Mouse (Mus musculus): ENCODE measurements around the gene Mtfmt. TPM values are rescaled to one million over a fixed set of nuclear protein-coding genes. Genes with fewer than 3 reads are reported as not detected.
A peak's percentile ranks its signal among the peaks of the same experiment; 100 is the strongest.

The Mtfmt gene
- total RNA-seq (2017), result 19.2 and 21.0 TPM in 2 replicates

DNA sequence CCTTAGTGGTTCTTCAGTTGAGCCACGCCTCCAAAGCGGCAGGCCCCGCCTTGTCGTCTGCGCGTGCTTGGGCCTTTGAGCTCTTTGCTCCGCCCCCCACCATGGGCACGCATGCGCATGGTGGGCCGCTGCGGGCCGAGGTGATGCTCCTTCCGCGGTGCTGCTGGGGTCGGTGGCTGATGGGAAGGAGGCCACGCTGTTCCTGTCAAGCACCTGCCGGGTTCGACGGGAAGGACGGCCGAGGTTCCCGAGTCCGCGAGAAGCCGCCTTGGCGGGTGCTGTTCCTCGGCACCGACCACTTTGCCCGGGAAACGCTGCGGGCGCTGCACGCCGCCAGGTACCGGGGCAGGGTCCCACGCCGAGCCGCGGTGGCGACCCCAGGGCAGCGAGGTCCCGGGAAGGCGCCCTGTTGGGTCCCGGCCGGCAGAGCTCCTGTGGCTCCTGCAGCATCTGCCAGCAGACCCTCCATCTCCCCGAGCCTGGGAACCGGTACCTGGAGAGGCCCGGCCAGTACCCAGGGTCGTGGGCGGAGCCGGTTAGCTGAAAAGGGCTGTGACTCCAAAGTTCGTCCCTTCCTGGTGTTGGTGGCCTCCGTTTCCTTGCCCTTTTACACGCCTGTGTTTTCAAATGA is at the start of gene Mtfmt:
Mtfmt (plus strand) TSS at position 112 of the 631 bp plus-strand sequence.
- peak; percentile 95 for ATAC-seq (replicated peaks; ENCODE audit: low read depth, poor library complexity, severe bottlenecking)

DNA sequence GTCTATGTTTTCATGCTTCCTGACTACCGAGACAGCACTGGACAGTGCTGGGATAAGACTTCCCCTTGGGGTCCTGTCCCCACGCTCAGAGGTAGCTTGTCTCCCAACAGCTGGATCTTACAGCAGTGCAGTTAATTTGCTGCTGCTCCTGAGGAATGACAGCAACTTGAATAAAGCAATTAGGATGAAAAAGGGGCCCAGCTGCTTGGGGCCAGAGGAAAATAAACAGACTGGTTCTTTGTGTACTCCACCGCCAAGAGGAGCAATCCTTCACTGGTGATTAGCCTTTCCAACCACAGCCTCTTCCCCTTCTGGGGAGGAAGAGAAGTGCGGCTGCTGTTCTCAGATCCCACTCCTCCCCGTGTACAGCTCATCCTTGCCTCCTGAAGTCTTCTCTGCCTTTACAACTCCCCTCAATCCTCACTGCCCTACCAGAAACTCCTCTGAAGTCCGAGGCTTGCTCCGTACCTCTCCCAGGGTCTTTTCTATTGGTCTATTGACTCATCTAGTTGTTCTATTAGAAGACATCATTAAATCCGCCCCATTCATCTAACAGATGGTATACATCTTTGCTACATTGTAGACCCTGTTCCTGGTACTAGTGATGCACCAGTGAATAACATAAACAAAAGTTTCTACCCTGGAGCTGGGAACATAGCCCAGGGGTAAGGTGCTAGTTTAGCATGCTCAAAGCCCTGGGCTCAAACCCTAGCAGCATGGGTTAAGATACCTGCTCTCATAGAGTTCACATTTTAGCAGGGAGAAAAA is 49.0 kb upstream of the Mtfmt start:
- no peak for ATAC-seq (replicated peaks; ENCODE audit: low read depth, poor library complexity, severe bottlenecking)

DNA sequence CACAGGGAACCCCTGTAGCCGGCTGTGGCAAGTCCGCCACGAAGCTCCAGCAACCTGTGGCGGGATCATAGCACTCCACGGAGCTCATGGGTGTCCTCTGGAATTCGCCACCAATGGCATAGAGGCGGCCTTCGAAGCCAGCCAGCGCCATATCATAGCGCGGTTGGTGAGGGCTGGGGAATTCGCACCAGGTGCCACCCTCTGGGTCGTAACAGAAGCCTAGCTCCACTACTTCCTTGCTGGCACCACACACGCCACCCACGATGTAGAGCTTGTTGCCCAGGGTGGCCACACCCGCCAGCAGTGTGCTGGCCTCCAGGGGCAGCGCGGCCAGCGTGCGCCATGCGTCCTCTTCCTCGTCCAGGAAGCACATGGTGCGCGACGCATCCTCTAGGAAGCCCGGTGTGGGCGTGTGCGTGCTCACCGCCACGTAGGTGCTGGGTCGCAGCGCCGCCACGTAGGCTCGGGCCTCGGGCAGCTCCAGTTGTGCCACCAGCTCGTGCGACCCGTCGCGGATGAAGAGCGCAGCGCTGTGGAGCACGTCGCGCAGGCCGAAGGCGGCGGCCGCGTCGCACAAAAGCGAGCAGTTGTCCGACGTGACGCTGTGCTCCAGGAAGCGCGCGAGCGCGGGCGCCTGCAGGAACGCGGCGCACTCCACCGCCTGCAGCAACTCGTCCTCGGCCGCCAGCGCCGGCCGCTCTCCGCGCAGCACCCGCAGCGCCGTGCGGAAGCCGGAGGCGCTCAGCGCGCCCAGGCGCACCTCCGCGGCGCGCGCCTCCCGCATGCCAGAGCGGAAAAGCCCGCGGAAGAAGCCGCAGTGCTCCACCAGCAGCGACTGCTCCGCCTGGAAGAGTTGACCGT is 44.6 kb upstream of the Mtfmt start:
- peak; percentile 50; the same call in 1 of the 2 replicates for ATAC-seq (replicated peaks; ENCODE audit: low read depth, poor library complexity, severe bottlenecking)

DNA sequence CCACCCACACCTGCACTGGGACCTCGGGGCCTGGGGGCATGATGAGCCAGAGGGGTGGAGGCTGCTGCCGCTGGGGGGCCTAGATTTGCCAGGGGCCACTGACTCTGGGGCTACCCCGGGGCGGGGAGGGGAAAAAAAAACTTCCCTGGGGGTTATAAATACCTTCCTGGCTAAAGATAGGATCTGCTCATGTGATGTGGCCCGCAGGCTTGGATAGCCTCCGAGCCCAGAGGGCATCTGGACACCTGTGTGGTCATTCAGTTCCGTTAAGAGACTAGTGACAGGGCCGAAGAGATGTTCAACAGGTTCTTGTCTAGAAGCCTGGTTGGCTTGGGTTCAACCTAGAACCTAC is 44.0 kb upstream of the Mtfmt start, which contains the start of gene Kbtbd13:
Kbtbd13 (minus strand) TSS at position 40 of the 352 bp plus-strand sequence.
- no peak for ATAC-seq (replicated peaks; ENCODE audit: low read depth, poor library complexity, severe bottlenecking)

DNA sequence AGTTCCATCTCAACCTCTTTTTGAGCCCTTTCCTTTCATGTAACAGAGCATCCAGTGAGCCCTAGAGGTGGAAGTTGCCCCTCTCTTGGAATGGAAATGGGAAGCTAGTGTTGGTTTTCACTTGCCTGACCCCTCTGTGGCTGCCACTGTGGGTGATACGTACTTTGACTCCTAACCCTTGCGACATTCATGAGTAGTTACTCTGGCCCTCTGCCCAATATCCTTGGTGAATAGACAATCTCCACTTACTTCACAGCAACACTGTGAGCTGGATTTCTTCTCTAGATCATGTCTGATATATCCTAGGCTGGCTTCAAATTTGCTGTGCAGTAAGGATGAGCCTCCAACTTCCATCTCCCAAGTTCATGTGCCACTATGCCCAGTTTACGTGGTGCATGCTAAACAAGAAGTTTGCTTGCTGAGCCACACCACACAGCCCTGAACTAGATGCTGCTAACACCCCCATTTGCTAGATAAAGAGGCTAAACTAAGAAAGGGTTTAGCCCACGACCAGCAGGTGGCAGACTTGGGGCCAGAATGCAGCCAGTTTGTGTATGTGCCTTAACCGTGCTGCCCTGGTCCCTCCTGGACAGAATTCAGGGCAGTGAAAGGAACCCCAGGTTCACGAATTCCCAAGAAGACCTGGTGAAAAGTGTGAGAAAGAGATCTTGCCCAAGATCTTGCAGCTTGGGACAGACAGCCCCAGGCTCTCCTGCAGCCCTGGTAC is 42.8 kb upstream of the Mtfmt start:
- peak; percentile 83 for ATAC-seq (replicated peaks; ENCODE audit: low read depth, poor library complexity, severe bottlenecking)

DNA sequence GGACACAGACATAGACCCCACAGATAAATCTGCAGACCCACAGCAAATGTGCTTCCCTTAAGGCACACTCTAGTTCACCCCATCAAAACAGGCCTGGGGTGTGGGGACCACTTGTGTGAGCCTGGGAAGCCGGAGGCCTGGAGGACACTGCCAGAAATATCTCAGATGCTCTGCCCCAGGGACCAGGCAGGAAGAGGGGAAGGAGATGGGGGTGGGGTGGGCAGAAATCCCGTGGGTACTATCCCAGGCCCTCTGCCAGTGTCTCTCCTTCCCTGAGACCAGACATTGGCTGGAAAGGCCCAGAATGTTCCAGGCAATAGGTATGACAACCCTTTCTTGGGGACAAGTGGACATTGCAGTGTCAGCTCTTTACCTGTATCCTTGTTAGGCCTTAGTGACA is 42.0 kb upstream of the Mtfmt start:
- no peak for ATAC-seq (replicated peaks; ENCODE audit: low read depth, poor library complexity, severe bottlenecking)

DNA sequence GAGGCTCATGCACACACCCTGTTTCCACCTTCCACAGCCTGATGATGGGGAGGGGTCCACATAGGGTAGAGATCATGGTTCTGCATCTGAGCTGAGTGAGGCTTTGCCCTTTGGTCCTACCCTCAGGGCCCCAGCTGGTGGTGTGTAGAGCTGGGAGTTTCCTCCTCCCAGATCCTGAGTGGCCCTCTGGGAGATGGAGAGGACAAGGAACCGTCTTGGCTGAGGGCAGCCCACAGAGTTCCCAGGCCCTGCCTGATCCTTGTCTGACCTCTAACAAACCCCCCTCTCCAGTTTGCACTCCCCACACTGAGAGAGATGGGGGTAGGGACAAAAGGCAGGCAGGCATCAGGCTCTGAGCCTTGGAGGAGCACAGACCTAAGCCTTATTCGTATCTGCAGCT is 41.2 kb upstream of the Mtfmt start:
- no peak for ATAC-seq (replicated peaks; ENCODE audit: low read depth, poor library complexity, severe bottlenecking)

DNA sequence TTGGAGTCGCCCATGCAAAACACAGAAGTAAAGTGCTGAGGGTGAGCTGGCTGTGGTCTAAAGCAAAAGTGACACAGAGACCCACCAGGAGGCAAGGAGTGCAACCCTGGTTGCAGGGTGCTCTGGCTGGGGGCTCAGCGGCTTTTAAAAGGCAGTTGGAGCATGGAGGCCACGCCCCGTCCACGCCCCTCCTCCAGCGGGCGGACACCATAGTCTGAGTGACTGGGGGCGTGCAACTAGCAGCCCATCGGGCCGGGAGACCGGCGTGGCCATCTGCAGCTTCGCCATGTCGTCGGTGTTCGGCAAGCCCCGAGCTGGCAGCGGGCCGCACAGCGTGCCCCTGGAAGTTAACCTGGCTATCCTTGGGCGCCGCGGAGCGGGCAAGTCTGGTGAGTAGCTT is 37.3 kb upstream of the Mtfmt start, which contains the start of gene Rasl12:
Rasl12 (plus strand) TSS at position 228 of the 400 bp plus-strand sequence.
- ATAC-seq (replicated peaks; ENCODE audit: low read depth, poor library complexity, severe bottlenecking), result peak; percentile 94

DNA sequence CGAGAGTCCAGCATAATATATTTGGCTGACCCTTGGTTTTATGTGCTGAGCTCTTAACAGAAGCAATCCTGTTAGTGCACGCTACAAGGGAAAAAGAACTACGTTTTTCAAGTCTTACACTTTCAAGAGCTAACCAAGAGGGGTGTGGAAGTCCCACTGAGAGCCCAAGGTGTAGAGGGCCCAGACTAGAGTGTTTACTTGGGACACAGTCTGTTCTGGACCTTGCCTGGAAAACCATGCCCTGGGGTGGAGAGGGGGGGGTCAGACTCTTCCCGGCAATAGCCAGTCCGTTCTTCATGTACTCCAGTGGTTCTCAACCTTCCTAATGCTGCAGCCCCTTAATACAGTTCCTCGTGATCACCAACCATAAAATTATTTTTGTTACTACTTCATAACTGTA is 35.6 kb upstream of the Mtfmt start:
- ATAC-seq (replicated peaks; ENCODE audit: low read depth, poor library complexity, severe bottlenecking), result no peak

DNA sequence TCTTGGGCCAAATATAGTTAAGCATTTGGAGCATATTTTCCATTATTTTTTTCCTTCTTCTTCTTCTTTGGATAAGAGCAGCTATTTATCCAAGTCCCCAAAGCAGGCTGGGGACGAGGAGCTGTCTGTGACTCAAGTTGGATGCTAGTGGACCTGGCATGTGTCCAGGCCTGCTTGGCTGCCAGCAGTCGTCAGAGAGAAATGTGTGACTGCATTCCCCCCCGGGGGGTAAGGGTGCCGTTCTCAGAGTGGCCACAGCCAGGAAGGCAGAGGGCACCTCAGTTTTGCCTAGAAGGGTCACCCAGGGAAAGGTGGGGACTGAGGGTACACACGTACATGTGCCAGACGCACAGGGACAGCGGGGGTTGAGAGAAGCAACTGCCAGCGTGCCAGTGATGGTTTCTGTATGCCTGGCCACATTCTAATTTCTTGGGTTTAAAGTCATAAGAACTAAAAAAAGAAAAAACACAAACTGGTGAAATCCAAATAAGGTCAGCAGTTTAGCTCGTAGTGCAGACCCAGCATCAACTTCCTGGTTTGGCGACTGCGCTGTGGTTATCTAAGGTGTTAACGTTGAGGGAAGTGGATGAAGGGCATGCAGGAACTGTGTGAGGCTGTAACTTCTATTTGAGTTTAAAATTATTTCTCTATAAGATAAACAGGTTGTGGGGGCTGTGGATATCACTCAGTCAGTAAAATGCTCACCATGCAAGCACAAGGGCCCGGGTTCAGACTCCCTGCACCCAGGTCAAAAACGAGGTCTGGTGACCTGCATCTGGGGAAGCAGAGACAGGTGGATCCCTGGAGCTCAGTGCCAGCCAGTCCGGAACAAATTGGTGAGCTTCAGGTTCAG is 31.0 kb upstream of the Mtfmt start:
- peak; percentile 81 for ATAC-seq (replicated peaks; ENCODE audit: low read depth, poor library complexity, severe bottlenecking)

DNA sequence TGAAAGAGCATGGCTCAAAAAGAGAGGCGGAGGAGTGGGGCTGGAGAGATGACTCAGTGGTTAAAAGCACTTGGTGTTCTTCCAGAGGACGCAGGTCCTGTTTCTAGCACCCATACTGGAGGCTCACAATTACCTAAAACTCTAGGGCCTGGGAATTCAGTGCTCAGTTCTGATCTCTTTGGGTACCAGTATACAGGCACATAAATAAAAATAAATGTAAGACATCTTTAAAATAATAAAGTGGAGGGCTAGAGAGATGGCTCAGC is 30.5 kb upstream of the Mtfmt start:
- no peak for ATAC-seq (replicated peaks; ENCODE audit: low read depth, poor library complexity, severe bottlenecking)

DNA sequence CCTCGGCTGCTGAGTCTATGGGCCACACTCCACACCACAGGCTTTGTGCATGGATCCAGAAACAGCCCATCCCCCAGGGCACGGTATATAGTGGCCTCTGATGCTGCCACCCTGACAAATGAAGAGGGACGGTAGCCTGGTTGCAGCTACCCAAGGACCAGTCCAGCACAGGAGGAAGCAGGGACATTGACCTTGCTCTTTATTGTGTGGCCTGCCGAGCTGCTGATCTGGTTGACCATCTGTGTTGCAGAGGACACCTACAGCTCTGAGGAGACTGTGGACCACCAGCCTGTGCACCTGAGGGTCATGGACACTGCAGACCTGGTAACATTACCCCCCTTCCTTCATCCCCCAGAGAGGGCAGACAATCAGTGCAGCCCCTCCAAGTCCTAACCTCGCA is 28.3 kb upstream of the Mtfmt start:
- no peak for ATAC-seq (replicated peaks; ENCODE audit: low read depth, poor library complexity, severe bottlenecking)

DNA sequence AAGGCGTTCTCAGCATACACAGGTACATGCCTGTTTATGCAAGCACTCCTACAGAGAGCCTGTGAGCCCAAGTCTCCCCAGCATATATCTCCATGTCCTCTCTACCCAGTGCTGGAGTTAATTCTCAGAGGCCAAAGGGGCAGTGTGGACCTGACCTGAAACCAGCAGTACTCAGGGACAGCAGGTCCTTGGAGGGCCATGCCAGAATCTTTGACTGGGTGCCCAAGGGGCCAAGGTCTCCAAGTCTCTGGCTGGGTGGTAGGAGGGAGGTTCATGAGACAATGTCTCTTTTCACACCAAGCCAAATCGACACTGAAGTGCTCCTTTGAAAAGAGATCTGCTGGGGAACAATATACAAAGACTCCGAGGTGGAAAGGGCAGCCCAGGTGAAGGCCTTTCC is 27.7 kb upstream of the Mtfmt start:
- ATAC-seq (replicated peaks; ENCODE audit: low read depth, poor library complexity, severe bottlenecking), result no peak

DNA sequence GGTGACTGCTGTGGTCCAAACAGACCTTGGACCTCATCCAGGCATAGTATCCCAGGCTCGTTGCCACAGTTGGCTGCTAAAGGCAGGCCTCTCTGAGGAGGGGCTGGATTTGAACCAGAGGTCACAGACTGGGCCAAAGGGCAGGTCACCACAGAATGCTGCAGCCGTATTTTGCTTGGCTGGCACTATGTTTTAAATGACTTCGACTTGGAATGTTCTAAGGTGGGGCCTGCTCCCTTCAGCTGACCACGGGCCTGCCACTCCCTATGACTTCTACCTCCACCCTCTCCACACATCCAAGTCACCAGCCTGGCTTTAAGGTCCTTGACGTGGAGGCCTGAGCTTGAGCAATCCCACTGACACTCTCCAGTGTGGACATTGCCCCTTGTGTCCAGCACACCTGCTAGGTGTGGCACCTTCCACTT is 26.7 kb upstream of the Mtfmt start:
- no peak for ATAC-seq (replicated peaks; ENCODE audit: low read depth, poor library complexity, severe bottlenecking)

DNA sequence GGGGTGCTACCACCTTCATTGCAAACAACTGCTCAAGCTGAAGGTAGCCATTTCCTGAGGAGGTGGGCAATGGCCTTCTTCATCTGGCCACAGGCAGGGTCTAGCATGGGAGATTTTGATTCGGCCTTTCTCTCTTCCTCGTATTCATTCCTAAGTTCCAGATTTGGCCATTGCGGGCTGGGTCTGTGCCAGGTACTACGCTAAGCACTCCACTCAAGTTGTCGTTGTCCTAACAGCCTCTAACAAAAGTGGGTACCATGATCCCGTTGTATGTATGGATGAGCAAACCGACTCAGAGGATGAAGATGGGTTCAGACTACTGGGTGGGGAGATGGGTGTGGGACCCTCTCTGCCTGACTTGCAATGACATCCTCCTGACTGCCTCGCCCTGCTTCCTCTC is 25.2 kb upstream of the Mtfmt start:
- no peak for ATAC-seq (replicated peaks; ENCODE audit: low read depth, poor library complexity, severe bottlenecking)

DNA sequence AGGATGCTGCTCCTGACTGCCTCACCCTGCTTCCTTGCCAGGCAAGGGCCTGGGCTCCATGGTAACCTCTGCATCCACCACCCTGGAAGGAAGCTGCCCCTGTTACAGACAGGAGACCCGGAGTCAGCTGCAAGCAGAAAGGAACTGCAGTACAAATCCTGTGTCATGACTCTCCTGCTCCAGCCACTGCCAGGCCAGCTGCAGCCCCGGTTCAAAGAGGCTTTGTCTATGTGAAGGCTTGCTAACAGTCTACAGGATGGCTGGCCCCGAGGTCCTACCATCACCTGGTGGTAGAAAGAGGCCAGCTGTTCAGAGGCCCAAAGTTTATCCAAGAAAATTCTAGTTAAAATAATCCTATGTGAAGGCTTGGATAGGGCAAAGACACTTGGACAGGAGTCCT is 24.3 kb upstream of the Mtfmt start:
- ATAC-seq (replicated peaks; ENCODE audit: low read depth, poor library complexity, severe bottlenecking), result no peak

DNA sequence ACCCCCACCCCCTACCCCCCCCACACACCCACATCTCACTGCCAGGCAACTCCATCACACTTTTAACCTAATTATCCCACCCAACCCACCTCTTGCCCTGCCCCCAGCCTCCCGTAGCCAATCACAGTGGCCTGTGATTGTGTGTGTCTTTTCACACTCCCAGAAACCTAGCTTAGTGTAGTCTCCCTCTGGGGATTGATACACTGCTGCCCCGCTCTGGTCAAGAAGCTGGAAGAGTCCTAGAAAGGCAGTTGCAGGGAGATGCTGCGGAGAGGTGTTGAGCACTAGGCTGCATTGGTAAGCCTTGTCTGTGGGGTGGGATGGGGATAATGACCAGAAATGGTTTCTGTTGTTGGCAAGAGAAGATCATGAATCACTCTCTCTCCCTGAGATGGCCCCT is 17.8 kb upstream of the Mtfmt start:
- no peak for ATAC-seq (replicated peaks; ENCODE audit: low read depth, poor library complexity, severe bottlenecking)

DNA sequence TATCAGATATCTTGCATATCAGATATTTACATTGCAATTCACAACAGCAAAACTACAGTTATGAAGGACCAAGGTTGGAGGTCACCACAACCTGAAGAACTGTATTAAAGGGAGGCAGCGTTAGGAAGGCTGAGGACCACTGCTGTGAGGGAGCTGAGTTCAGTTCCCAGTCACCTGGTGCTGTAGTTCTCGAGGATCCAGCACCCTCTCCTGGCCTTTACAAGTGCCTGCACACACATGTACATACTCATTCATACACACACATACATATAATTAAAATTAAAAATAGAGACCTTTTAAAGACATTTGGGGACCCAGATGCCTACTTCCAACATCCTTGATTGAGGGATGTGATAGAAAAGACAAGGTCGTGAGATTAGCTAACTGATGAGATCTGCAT is 15.9 kb upstream of the Mtfmt start:
- ATAC-seq (replicated peaks; ENCODE audit: low read depth, poor library complexity, severe bottlenecking), result no peak

DNA sequence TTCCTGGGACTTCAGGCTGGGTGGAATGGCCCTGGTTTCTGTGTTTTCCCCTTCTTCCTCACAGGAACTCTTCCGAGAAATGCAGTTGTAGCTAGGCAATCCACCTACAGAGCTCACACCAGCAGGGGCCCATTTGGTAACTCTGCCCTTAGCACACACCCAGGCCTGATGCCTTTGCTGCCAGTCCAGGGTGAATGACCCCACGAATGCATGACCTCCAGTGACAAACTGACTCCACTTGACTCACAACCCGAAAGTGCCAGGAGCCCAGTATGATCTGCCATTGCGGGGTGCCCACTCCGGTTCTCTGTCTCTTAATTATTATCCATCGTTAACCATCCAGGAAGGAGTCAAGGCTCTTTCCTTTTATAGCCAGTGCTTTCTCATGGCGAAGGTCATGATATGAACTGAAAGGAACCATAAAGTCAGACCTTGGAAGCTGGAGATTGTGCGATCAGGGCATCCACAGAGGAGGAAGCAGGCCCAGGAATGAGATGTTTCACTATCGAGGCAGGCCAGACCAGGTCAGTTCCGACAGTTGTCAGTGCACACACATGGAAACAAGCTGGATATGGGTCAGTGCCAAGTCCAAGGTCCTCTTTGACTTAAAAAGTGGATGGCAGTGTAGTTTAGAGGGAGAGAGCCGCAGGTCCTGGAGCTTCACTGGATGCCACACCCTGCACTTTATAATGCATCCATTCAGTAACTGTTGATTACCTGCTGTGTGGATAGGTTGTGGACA is 12.7 kb upstream of the Mtfmt start, which contains the start of gene Slc51b:
Slc51b (minus strand) TSS at position 196 of the 742 bp plus-strand sequence.
- no peak for ATAC-seq (replicated peaks; ENCODE audit: low read depth, poor library complexity, severe bottlenecking)
